Mouse (Mus musculus) cerebellum, postnatal 10 days (tissue): ENCODE results near the gene Kcna2.

Experiments
- DNase-seq, 2 experiments: peaks; one replicate each; pipeline ENCODE4 v3.0.0; 2021; ENCODE audit warnings: mixed read lengths in 2 of 2

Kcna2 gene

GRCm38 (mm10) chr3:107103041-107103440, 2.1 kb downstream of the Kcna2 start:
- DNase-seq: no peak

GRCm38 (mm10) chr3:107103462-107103861, 2.5 kb downstream of the Kcna2 start:
- no peak for DNase-seq

GRCm38 (mm10) chr3:107105986-107106385, 5.0 kb downstream of the Kcna2 start:
- DNase-seq: no peak

GRCm38 (mm10) chr3:107112498-107112897, 11.6 kb downstream of the Kcna2 start:
- no peak for DNase-seq

GRCm38 (mm10) chr3:107112932-107113659, 12.2 kb downstream of the Kcna2 start:
- DNase-seq: no peak

GRCm38 (mm10) chr3:107113771-107114737, 13.1 kb downstream of the Kcna2 start:
- peak; percentile 82 to 87 for DNase-seq

GRCm38 (mm10) chr3:107114941-107115340, 14.0 kb downstream of the Kcna2 start:
- DNase-seq: peak; percentile 80 to 84

- no peak for DNase-seq
Measured at GRCm38 (mm10) chr3:107115746-107116145, 14.8 kb downstream of the Kcna2 start.

GRCm38 (mm10) chr3:107119864-107120564, 19.1 kb downstream of the Kcna2 start:
- DNase-seq: no peak

GRCm38 (mm10) chr3:107122306-107122705, 21.4 kb downstream of the Kcna2 start:
- DNase-seq: peak; percentile 68 to 83

GRCm38 (mm10) chr3:107127667-107128066, 26.7 kb downstream of the Kcna2 start:
- DNase-seq: no peak

GRCm38 (mm10) chr3:107128421-107128820, 27.5 kb downstream of the Kcna2 start:
- no peak for DNase-seq

GRCm38 (mm10) chr3:107129251-107129650, 28.3 kb downstream of the Kcna2 start:
- no peak for DNase-seq

GRCm38 (mm10) chr3:107130661-107131326, 29.8 kb downstream of the Kcna2 start:
- peak; percentile 72 for DNase-seq

GRCm38 (mm10) chr3:107131846-107132245, 30.9 kb downstream of the Kcna2 start:
- peak in 1 of 2 experiments; percentile 1 for DNase-seq

- DNase-seq: no peak
Measured at GRCm38 (mm10) chr3:107132651-107133050, 31.7 kb downstream of the Kcna2 start.

- no peak for DNase-seq
Measured at GRCm38 (mm10) chr3:107134457-107134856, 33.5 kb downstream of the Kcna2 start.

- no peak for DNase-seq
Measured at GRCm38 (mm10) chr3:107147126-107147525, 46.2 kb downstream of the Kcna2 start.

GRCm38 (mm10) chr3:107149006-107149405, 48.1 kb downstream of the Kcna2 start:
- DNase-seq: peak in 1 of 2 experiments; percentile 49

- no peak for DNase-seq
Measured at GRCm38 (mm10) chr3:107150469-107150868, 49.5 kb downstream of the Kcna2 start.

- DNase-seq: peak in 1 of 2 experiments; percentile 44
Measured at GRCm38 (mm10) chr3:107150872-107151540, 50.1 kb downstream of the Kcna2 start.
